Mouse (Mus musculus) adrenal gland, adult 18-20 months (tissue): Measurements from ENCODE around the gene Fbxl5. TPM values are rescaled to one million over a fixed set of nuclear protein-coding genes. Genes with fewer than 3 reads are reported as not detected.

Experiments
- DNase-seq, 2 experiments: peaks; one replicate each; pipeline ENCODE4 v3.0.0; 2021 to 2022; ENCODE audit warnings: low spot score in 2 of 2
- total RNA-seq, 2 experiments: library from RNA; stranded (reverse); gene quantifications; 1 replicate in 1 of 2; 2 replicates in 1 of 2; pipeline ENCODE4 v1.2.3; 2021

Fbxl5 gene
- total RNA-seq, 2 experiments from 2014 or later: 65.1 to 69.5 TPM

- no peak for DNase-seq
Measured at GRCm38 (mm10) chr5:43786607-43787006, 34.8 kb downstream of the Fbxl5 start.

- DNase-seq: no peak
Measured at GRCm38 (mm10) chr5:43783996-43784395, 37.4 kb downstream of the Fbxl5 start.

- peak; percentile 78 to 85 for DNase-seq
Measured at GRCm38 (mm10) chr5:43781977-43782930, 39.2 kb downstream of the Fbxl5 start.

DNA sequence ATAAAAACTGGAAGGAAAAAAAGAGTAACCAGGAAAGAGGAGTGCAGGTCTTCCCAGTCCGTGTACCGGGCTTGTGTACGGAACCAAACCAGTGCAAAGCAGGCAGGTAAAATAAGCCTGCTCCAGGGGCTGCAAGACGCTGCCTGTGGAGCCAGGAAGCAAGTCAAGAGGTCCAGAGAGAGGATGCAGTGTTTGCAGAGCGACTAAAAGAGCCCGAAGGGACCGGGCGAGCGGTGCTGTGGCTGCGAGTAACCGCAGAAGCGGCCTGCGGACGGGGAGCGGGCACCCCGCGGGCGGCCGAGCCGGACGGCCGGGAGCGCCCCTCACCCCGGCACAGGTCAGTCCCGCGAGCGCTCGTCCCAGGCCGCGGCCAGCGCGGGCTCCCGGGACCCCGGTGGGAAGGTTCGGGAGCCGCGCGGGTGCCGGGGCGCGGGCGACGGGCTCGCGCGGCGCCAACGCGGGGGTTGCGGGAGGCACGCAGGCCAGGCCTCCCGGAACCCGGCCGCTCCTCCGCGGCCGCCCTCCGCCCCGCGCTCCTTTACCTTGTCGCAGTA is 39.9 kb downstream of the Fbxl5 start:
- DNase-seq: peak; percentile 44 to 54

DNA sequence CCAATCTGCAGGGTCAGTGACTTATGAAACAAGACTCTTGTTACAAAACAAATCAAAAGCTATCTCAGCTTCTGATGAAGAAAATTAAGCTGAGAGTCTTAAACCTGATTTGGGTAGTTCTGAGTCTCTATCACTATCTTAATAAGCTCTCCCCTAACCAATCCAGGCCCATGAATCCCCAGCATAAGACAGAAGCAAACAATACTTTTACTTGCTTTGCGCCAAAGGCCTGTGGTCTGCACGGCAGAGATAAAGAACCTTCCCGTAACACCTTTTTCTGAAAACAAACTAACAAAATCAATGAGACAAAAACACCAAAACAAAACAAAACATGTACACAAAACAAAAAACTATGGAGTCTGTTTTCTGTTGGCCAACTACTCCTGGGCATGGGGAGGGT is 42.9 kb downstream of the Fbxl5 start:
- DNase-seq: no peak

DNA sequence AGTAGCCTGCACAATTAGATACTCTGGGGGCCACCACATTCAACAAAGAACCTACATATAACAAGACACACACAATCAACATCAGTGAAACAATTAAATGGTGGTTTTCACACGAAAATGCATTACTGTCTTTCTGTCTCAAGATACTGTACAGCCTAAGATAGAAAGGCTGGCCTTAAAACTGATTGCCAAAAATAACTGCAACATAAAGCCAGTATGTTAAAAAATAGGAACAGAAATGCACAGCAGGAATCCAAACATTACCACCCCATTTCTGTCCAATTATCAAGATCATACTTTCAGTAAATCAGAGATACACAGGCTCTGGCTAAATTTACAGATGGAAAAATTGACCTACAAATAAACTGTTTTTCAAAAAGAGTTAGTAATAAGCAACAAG is 44.4 kb downstream of the Fbxl5 start:
- no peak for DNase-seq

- DNase-seq: no peak
Measured at GRCm38 (mm10) chr5:43776407-43776806, 45.0 kb downstream of the Fbxl5 start.

DNA sequence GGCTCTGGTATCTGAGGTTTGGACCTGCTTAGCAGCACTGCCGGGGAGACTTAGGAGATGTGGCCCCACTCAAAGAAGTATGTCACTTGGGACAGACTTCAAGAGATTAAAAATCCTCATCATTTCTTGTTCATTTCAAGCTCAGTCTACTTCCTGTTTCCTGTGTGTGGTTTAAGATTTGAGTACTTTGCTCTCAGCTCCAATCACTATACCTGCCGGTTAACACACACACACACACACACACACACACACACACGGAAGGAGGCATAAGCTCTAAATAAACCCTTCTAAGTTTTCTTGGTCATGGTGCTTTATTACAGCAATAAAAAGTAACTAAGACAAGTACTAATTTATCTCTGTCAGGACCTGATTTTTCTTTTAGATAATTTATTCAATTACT is 49.9 kb downstream of the Fbxl5 start:
- no peak for DNase-seq

GRCm38 (mm10) chr5:43770618-43771354 is 50.7 kb downstream of the Fbxl5 start:
- no peak for DNase-seq

DNA sequence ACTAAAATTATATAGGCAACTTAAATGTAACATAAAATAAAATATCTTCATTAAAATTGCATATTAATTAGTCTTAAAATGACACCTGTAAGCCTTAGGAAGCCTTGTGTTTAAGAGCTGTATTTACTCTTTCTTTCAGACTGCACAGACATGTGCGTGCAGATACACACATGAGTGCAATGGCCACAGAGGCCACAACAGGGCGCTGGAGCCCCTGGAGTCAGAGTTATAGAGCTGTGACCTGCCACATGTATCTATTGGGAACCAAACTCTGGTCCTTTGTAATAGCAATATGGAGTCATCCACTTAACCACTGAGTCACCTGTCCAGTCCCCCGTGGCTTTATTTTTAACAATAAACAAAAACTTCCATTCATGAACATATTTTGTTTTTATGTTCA is 72.3 kb downstream of the Fbxl5 start:
- DNase-seq: no peak

DNA sequence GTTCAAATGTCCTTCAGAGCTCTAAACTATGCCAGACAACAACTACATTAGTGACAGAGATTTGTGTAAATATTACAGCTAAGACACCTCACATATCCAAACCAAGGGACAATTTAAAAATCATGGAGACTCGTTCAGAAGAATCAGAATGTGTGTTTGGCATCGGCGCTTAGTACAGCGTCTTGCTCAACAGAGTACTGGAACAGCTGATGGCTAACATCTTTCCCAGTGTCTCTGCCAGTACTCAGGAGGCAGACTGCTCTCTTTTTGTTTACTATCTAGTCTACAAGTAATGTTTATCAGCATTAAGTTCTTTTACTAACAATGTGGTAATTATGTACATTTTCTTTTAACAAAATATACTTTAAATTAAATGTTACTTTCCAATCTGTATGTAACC is 73.4 kb downstream of the Fbxl5 start:
- DNase-seq: no peak

DNA sequence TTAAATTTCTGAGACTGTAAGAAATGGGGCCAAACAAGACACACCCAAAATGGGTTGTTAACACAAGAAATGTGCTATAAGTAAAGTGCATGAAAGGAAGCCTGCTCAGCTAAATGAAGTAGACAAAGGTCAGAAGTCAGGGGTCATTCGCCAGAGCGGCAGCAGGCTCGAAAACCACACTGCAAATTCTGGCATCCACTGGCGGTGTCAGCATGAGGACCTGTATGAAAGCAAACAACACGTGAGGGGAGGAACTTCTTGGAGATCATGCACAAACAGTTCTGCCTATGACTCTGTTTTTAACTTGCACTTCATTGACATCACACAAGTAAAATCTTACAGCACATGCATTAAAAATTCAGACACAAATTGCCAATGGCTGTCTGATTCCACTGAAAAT is 76.3 kb downstream of the Fbxl5 start:
- no peak for DNase-seq

GRCm38 (mm10) chr5:43744187-43744586 is 77.3 kb downstream of the Fbxl5 start:
- DNase-seq: no peak

DNA sequence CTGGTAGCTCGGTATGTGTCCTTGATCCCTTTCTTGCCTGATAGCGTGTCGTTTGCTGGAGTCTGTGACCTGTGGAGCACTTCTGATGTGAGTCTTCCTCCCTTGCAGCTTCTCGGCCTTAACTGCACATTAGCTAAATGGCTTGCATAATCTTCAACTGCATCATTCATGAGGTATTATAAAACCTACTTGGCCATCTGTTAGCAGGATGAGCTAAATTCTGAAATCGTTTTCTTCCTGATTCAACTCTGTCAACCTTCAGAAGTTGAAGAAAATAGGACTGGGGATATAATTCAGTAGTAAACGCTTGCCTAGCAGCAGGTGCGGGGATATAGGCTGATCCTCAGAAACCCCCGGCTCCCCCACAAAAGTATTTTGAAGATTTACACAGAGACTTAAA is 89.1 kb downstream of the Fbxl5 start:
- no peak for DNase-seq

GRCm38 (mm10) chr5:43728375-43729165 is 92.9 kb downstream of the Fbxl5 start:
- no peak for DNase-seq

DNA sequence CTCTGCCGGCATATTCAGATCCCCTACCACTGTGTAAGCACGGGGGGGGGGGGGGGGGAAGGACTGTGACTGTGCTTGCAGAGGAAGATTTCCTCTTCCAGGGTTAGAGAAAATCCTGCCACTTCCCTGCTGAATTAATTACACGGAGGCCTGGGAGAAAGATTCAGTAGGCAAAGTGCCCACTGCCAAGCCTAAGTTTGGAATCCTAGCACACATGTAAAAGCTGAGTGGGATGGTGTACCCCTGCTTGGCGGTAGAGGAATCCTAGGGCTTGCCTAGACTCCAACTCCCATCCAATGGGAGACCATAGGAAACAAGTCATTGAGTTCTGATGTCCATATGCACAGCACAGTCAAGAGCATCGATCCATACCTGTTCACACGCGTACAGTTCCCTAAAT is 97.6 kb downstream of the Fbxl5 start:
- DNase-seq: no peak

GRCm38 (mm10) chr5:43722452-43722783 is 99.0 kb downstream of the Fbxl5 start:
- no peak for DNase-seq

- no peak for DNase-seq
Measured at GRCm38 (mm10) chr5:43721538-43722451, 99.6 kb downstream of the Fbxl5 start.

- DNase-seq: no peak
Measured at GRCm38 (mm10) chr5:43699240-43699639, 122.2 kb downstream of the Fbxl5 start.

DNA sequence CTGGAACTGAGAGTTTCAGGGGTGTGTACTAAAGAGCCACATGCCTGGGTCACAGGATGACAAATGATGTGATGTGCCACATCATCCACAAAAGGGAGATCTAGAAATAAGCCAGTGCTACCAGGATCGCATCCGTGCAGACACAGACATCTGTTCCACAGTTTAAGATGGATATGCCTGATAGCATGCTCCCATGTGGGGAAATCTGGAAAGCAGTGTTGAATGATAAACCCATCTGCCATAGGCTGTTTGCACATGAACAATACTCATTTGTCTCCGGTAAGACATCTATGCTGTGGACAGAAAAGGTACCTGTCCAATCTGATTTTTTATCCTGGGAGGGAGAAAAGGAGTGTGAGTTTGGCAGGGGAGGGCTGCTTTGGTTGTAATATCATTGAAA is 124.3 kb downstream of the Fbxl5 start:
- DNase-seq: no peak
